Mouse (Mus musculus): ENCODE measurements around the gene Olfr810. TPM values are rescaled to one million over a fixed set of nuclear protein-coding genes. Genes with fewer than 3 reads are reported as not detected.

Gene Olfr810
- not detected for polyA plus RNA-seq (2012; fragmentation: generic; extraction: Trizol)

GRCm38 (mm10) chr10:129794817-129795216 lies at the start of gene Olfr810:
Gene Olfr810 (minus strand): TSS chr10:129794917.

DNA sequence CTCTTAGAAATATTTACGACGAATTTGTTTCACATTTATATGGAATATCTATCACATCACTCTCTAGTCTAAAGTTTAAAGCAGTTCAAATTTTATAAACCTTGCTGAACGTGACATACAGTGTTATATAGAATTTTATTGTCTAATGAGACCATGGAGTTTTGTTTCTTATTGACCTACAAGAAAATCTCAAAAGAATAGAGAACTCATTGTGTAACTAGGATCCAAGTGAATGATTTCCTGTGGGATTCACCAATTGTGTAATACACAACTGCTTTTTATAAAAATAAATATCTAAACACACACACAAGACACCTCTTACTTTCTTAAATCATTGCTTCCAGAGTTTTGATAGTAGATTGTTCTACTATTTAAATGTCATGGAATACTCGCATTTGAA lies 9.6 kb upstream of the Olfr810 start, which contains the start of gene Olfr811:
Gene Olfr811, minus strand, starts transcription at position 101 of the 400 bp plus-strand sequence.

DNA sequence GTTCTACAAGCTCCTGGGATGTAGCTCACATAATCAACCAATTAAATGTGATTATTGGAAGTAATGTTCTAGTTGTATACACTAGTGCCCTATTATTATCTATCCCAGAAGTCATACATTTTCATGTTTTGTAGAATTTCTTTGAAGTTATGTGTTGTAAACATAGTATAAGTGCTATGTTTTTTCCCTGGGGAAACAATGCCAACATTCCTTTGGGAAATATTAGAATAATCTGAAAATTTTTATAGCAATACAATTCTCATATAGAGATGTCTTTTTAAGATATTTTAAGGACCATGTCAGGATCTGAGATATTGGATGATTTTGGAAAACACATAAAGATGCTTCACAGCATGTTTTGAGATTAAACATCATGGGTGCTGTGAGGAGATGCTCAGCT lies 20.4 kb downstream of the Olfr810 start, which contains the start of gene Olfr809:
Gene Olfr809, plus strand, starts transcription at position 301 of the 400 bp plus-strand sequence.

DNA sequence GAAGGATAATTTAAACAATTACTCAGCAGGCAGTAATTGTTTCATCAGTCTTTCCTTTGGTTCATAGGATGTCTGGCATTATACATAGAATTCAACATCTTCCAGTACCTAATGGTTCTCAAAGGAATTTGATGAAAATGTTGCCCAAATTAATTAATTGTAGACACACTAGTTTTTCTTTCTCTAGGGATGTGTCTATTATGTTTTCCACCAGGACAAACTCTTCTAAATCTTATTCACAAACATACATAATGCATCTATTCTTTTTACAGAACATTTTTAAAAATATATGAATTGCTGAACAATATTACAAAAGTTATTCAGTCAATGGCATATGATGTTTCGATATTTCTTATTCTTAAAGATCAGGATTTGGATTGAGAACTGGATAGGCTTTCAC lies 29.5 kb downstream of the Olfr810 start, which contains the start of gene Olfr808:
Gene Olfr808, plus strand, starts transcription at position 301 of the 400 bp plus-strand sequence.

DNA sequence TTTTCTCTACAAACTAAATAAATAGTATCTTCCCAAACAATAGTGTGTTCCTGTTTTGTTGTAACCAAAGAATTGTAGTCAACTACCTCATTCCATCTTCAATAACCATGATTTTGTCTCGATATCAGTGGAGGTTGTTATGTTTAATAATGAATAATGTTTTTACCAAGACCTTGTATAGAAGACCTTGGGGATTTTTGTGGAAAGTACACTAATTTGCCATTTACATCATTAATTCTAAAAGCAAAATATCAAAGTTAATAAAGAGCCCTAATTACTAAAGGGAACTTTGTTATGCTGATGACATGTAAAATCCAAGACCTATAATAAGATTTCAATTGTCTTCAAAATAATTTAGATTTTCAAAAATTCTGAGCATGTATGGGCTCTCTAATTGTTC lies 37.0 kb downstream of the Olfr810 start, which contains the start of gene Olfr807:
Gene Olfr807, minus strand, starts transcription at position 101 of the 400 bp plus-strand sequence.

DNA sequence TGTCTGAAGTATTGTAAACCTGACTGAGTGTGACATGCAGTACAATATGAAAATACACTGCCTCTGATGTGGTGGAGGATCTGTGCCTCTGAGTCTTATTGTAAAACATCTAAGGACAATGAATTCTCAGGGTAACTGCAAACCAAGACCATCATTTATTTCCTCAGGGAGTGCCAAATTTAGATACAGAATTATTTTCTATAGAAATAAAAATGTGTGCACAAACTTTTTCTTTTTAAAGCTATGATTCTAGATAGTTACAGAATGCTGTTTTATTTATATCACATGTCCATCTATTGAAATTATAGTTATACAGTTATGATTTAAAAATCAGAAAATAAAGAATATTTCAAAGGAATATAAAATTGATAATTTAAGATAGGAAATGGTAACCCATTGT lies 52.9 kb downstream of the Olfr810 start, which contains the start of gene Olfr806:
Gene Olfr806, minus strand, starts transcription at position 101 of the 400 bp plus-strand sequence.

Other genes starting within 250 kb of the Olfr810 start
- gene Olfr794, start 227.3 kb downstream of the Olfr810 start, polyA plus RNA-seq (2012; fragmentation: generic; extraction: Trizol), result not detected
- gene Olfr796, start 182.3 kb downstream of the Olfr810 start, polyA plus RNA-seq (2012; fragmentation: generic; extraction: Trizol), result not detected
- not detected for gene Olfr798, start 167.0 kb downstream of the Olfr810 start, polyA plus RNA-seq (2012; fragmentation: generic; extraction: Trizol)
- not detected for gene Olfr799, start 157.4 kb downstream of the Olfr810 start, polyA plus RNA-seq (2012; fragmentation: generic; extraction: Trizol)
- gene Olfr800, start 137.2 kb downstream of the Olfr810 start, polyA plus RNA-seq (2012; fragmentation: generic; extraction: Trizol), result not detected
- not detected for gene Olfr801, start 121.1 kb downstream of the Olfr810 start, polyA plus RNA-seq (2012; fragmentation: generic; extraction: Trizol)
- gene Olfr802, start 106.7 kb downstream of the Olfr810 start, polyA plus RNA-seq (2012; fragmentation: generic; extraction: Trizol), result not detected
- gene Olfr803, start 100.6 kb downstream of the Olfr810 start, polyA plus RNA-seq (2012; fragmentation: generic; extraction: Trizol), result not detected
- not detected for gene Olfr804, start 91.7 kb downstream of the Olfr810 start, polyA plus RNA-seq (2012; fragmentation: generic; extraction: Trizol)
- gene Olfr805, start 65.5 kb downstream of the Olfr810 start, polyA plus RNA-seq (2012; fragmentation: generic; extraction: Trizol), result not detected
- gene Olfr806, start 53.0 kb downstream of the Olfr810 start, polyA plus RNA-seq (2012; fragmentation: generic; extraction: Trizol), result not detected
- not detected for gene Olfr807, start 37.1 kb downstream of the Olfr810 start, polyA plus RNA-seq (2012; fragmentation: generic; extraction: Trizol)
- not detected for gene Olfr808, start 29.4 kb downstream of the Olfr810 start, polyA plus RNA-seq (2012; fragmentation: generic; extraction: Trizol)
- not detected for gene Olfr809, start 20.3 kb downstream of the Olfr810 start, polyA plus RNA-seq (2012; fragmentation: generic; extraction: Trizol)
- gene Olfr811, start 9.5 kb upstream of the Olfr810 start, polyA plus RNA-seq (2012; fragmentation: generic; extraction: Trizol), result not detected
- gene Olfr812, start 51.2 kb upstream of the Olfr810 start, polyA plus RNA-seq (2012; fragmentation: generic; extraction: Trizol), result not detected
- gene Olfr813, start 60.5 kb upstream of the Olfr810 start, polyA plus RNA-seq (2012; fragmentation: generic; extraction: Trizol), result not detected
- gene Olfr814, start 84.9 kb upstream of the Olfr810 start, polyA plus RNA-seq (2012; fragmentation: generic; extraction: Trizol), result not detected
- gene Olfr815, start 111.0 kb upstream of the Olfr810 start, polyA plus RNA-seq (2012; fragmentation: generic; extraction: Trizol), result not detected
- gene Olfr816, start 120.7 kb upstream of the Olfr810 start, polyA plus RNA-seq (2012; fragmentation: generic; extraction: Trizol), result not detected
- not detected for gene Olfr818, start 154.2 kb upstream of the Olfr810 start, polyA plus RNA-seq (2012; fragmentation: generic; extraction: Trizol)
- gene Olfr819, start 172.3 kb upstream of the Olfr810 start, polyA plus RNA-seq (2012; fragmentation: generic; extraction: Trizol), result not detected
- not detected for gene Olfr247, start 181.2 kb upstream of the Olfr810 start, polyA plus RNA-seq (2012; fragmentation: generic; extraction: Trizol)
- gene Gm10310, start 190.1 kb upstream of the Olfr810 start, polyA plus RNA-seq (2012; fragmentation: generic; extraction: Trizol), result not detected
- not detected for gene Olfr820, start 217.7 kb upstream of the Olfr810 start, polyA plus RNA-seq (2012; fragmentation: generic; extraction: Trizol)
- not detected for gene Olfr821, start 235.4 kb upstream of the Olfr810 start, polyA plus RNA-seq (2012; fragmentation: generic; extraction: Trizol)